Mouse (Mus musculus) kidney, adult 2 months (tissue): ENCODE measurements around the gene Gpx1.

ENCODE experiments used
- CTCF ChIP-seq: fragments of 200-500 bp; conservative IDR thresholded peaks from 2 replicates; pipeline ENCODE4 v1.5.1; 2011; ENCODE audit warnings: low read depth, mild to moderate bottlenecking, control low read depth, low read length, moderate library complexity, mixed read lengths; ENCODE audit not compliant: insufficient read depth, insufficient read length
- POLR2A ChIP-seq: fragments of 200-500 bp; IDR thresholded peaks from one replicate; pipeline ENCODE4 v1.6.1; 2011; ENCODE audit warnings: low read depth, low read length, control low read depth

DNA sequence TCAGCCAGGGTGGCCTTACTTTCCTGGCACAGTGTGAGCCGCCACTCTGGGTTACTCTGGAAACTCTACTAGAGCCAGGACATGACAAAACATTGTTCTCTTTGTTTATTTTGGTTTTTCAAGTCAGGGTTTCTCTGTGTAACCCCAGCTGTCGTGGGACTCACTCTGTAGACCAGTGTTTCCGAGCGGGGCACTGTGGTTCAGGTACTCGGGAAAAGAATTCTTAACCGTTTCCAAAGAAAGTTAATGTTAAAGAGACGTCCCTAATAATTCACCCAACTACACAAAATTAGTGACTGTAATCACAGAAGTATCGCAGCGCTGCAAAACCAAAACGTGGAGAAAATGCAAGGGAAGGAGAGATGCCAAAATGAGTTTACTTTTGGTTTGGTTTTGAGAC is 49.9 kb downstream of the Gpx1 start:
- no peak for TF ChIP-seq CTCF
- no peak for TF ChIP-seq POLR2A
